Mouse (Mus musculus) kidney, embryonic 16.5 days (tissue): ENCODE measurements around the gene Fcamr. TPM values are rescaled to one million over a fixed set of nuclear protein-coding genes. Genes with fewer than 3 reads are reported as not detected.
A peak's percentile ranks its signal among the peaks of the same experiment; 100 is the strongest.

Experiments
- ATAC-seq: fragments of 200-750 bp; cut with Nextera tagmentation; 2 replicates; pipeline ENCODE4 v1.8.0; 2017; ENCODE audit warnings: moderate TSS enrichment; ENCODE audit not compliant: low FRiP score, low TSS enrichment
- H3K27ac ChIP-seq: fragments of 300-500 bp; sonication (generic); 2 replicates; pipeline ENCODE4 v1.5.1; 2014; ENCODE audit warnings: low read length
- H3K27me3 ChIP-seq: fragments of 300-500 bp; sonication (generic); 2 replicates; pipeline ENCODE4 v1.6.1; 2014; ENCODE audit warnings: low read length, control low read depth, mixed read lengths; ENCODE audit not compliant: insufficient read depth
- H3K36me3 ChIP-seq: fragments of 300-500 bp; sonication (generic); 2 replicates; pipeline ENCODE4 v1.6.1; 2014; ENCODE audit warnings: low read length, control low read depth, mixed read lengths; ENCODE audit not compliant: insufficient read depth
- H3K4me1 ChIP-seq: fragments of 300-500 bp; sonication (generic); 2 replicates; pipeline ENCODE4 v1.6.1; 2014; ENCODE audit warnings: low read length, control low read depth, mixed read lengths; ENCODE audit not compliant: insufficient read depth
- H3K4me2 ChIP-seq: fragments of 300-500 bp; sonication (generic); replicated peaks from 2 replicates; pipeline ENCODE4 v1.6.1; 2014; ENCODE audit warnings: low read depth, low read length
- H3K4me3 ChIP-seq: fragments of 300-500 bp; sonication (generic); 2 replicates; pipeline ENCODE4 v1.5.1; 2014; ENCODE audit warnings: mild to moderate bottlenecking, low read length
- H3K9ac ChIP-seq: fragments of 300-500 bp; sonication (generic); replicated peaks from 2 replicates; pipeline ENCODE4 v1.6.1; 2014; ENCODE audit warnings: low read length
- H3K9me3 ChIP-seq: fragments of 300-500 bp; sonication (generic); 2 replicates; pipeline ENCODE4 v1.6.1; 2016; ENCODE audit warnings: low read length, control low read depth
- WGBS: fragments of 180-500 bp; shearing (Covaris S2); extraction: QIAGEN DNeasy Blood & Tissue Kit; methylation state at CpG from one replicate; pipeline ENCODE4 v1.1.7; 2014; 5-methylcytosine and 5-hydroxymethylcytosine counted together
- polyA plus RNA-seq: library from polyadenylated mRNA; unstranded; fragments of >200 nt; fragmentation: Nextera tagmentation; extraction: Ambion mirVana; gene quantifications from 2 replicates; pipeline ENCODE4 v1.2.1, GENCODE M21; 2015

The Fcamr gene
- polyA plus RNA-seq, 1 experiment from 2014 or later = not detected

GRCm38 (mm10) chr1:130775691-130776331, 24.9 kb upstream of the Fcamr start:
- Histone ChIP-seq H3K36me3 (no peaks in the 10 kb centered on the region), H3K27me3 (no peaks in the 10 kb centered on the region), H3K9ac (no peak overlapping the region), H3K4me2 (no peak overlapping the region), H3K27ac (peak overlapping the region; percentile 25; the same call in 1 of the 2 replicates), H3K4me3 (no peak overlapping the region), H3K4me1 (no peaks in the 10 kb centered on the region), H3K9me3 (no peaks in the 10 kb centered on the region)
- WGBS = 75% methylated on average over 7 of the region's 7 CpGs
- ATAC-seq = no peak

- no peak for ATAC-seq
- no peak overlapping the region for H3K4me3 ChIP-seq
- 65% methylated on average over 1 of the region's 1 CpGs for whole genome bisulfite sequencing
Measured at GRCm38 (mm10) chr1:130776645-130777044, 24.1 kb upstream of the Fcamr start.

GRCm38 (mm10) chr1:130779867-130780266, 20.8 kb upstream of the Fcamr start:
- Histone ChIP-seq H3K4me1 (no peaks in the 10 kb centered on the region), H3K9ac (no peak overlapping the region), H3K27me3 (no peaks in the 10 kb centered on the region), H3K4me2 (no peak overlapping the region), H3K36me3 (no peaks in the 10 kb centered on the region), H3K4me3 (no peak overlapping the region), H3K27ac (no peak overlapping the region), H3K9me3 (no peaks in the 10 kb centered on the region)
- WGBS = 90% methylated on average over 3 of the region's 3 CpGs
- ATAC-seq = no peak

More at GRCm38 (mm10) chr1:130776645-130777044, 24.1 kb upstream of the Fcamr start:
- Histone ChIP-seq H3K36me3 (no peaks in the 10 kb centered on the region), H3K27me3 (no peaks in the 10 kb centered on the region), H3K27ac (no peak overlapping the region), H3K9me3 (no peaks in the 10 kb centered on the region), H3K4me1 (no peaks in the 10 kb centered on the region), H3K4me2 (no peak overlapping the region), H3K9ac (no peak overlapping the region)

- H3K4me1 ChIP-seq = no peaks in the 10 kb centered on the region
- H3K36me3 ChIP-seq = no peaks in the 10 kb centered on the region
- H3K27ac ChIP-seq = no peak overlapping the region
- no peak for ATAC-seq
- no peak overlapping the region for H3K4me2 ChIP-seq
- no peaks in the 10 kb centered on the region for H3K27me3 ChIP-seq
- H3K4me3 ChIP-seq = no peak overlapping the region
- no peaks in the 10 kb centered on the region for H3K9me3 ChIP-seq
- no peak overlapping the region for H3K9ac ChIP-seq
- 24% methylated on average over 4 of the region's 4 CpGs for WGBS
Measured at GRCm38 (mm10) chr1:130784054-130784453, 16.6 kb upstream of the Fcamr start.

GRCm38 (mm10) chr1:130787001-130787400, 13.7 kb upstream of the Fcamr start:
- no peaks in the 10 kb centered on the region for H3K36me3 ChIP-seq
- 40% methylated on average over 4 of the region's 4 CpGs for WGBS
- H3K27ac ChIP-seq = no peak overlapping the region
- H3K4me1 ChIP-seq = no peaks in the 10 kb centered on the region
- H3K27me3 ChIP-seq = no peaks in the 10 kb centered on the region
- no peak overlapping the region for H3K4me3 ChIP-seq
- H3K4me2 ChIP-seq = no peak overlapping the region
- no peak for ATAC-seq
- H3K9ac ChIP-seq = no peak overlapping the region
- H3K9me3 ChIP-seq = peaks cover under 1% of the 10 kb centered on the region; the same call in 1 of the 2 replicates

GRCm38 (mm10) chr1:130789512-130790451, 10.9 kb upstream of the Fcamr start:
- no peak for ATAC-seq
- H3K4me3 ChIP-seq = no peak overlapping the region
- H3K4me1 ChIP-seq = no peaks in the 10 kb centered on the region
- H3K9ac ChIP-seq = no peak overlapping the region
- no peak overlapping the region for H3K4me2 ChIP-seq
- H3K9me3 ChIP-seq = peaks cover 4% of the 10 kb centered on the region
- H3K36me3 ChIP-seq = no peaks in the 10 kb centered on the region
- 69% methylated on average over 3 of the region's 3 CpGs for WGBS
- H3K27me3 ChIP-seq = no peaks in the 10 kb centered on the region
- H3K27ac ChIP-seq = no peak overlapping the region

GRCm38 (mm10) chr1:130795331-130795730, 5.4 kb upstream of the Fcamr start:
- Histone ChIP-seq H3K4me1 (no peaks in the 10 kb centered on the region), H3K27me3 (no peaks in the 10 kb centered on the region), H3K27ac (no peak overlapping the region), H3K4me2 (no peak overlapping the region), H3K4me3 (no peak overlapping the region), H3K36me3 (no peaks in the 10 kb centered on the region), H3K9ac (no peak overlapping the region), H3K9me3 (peaks cover 4% of the 10 kb centered on the region)
- 74% methylated on average over 2 of the region's 2 CpGs for WGBS
- ATAC-seq = no peak

GRCm38 (mm10) chr1:130796967-130797684, 3.6 kb upstream of the Fcamr start:
- H3K4me1 ChIP-seq = no peaks in the 10 kb centered on the region
- H3K9me3 ChIP-seq = peaks cover 3% of the 10 kb centered on the region
- no peak overlapping the region for H3K9ac ChIP-seq
- no peak overlapping the region for H3K4me3 ChIP-seq
- ATAC-seq = no peak
- H3K27ac ChIP-seq = no peak overlapping the region
- H3K27me3 ChIP-seq = no peaks in the 10 kb centered on the region
- H3K4me2 ChIP-seq = no peak overlapping the region
- H3K36me3 ChIP-seq = no peaks in the 10 kb centered on the region
- WGBS = 81% methylated on average over 8 of the region's 8 CpGs

- Histone ChIP-seq H3K36me3 (no peaks in the 10 kb centered on the region), H3K27me3 (no peaks in the 10 kb centered on the region), H3K9ac (no peak overlapping the region), H3K4me1 (no peaks in the 10 kb centered on the region), H3K9me3 (no peaks in the 10 kb centered on the region), H3K4me3 (no peak overlapping the region), H3K27ac (no peak overlapping the region), H3K4me2 (no peak overlapping the region)
- ATAC-seq = no peak
- 51% methylated on average over 6 of the region's 6 CpGs for WGBS
Measured at GRCm38 (mm10) chr1:130798037-130798436, 2.7 kb upstream of the Fcamr start.
